Mouse (Mus musculus): ENCODE measurements at regions not wholly inside any gene's neighbourhood (a gene's known extent, or its start where the extent isn't known, plus 50 kb on each side); places are given as distances from the start of the nearest gene placed in this dataset.

DNA sequence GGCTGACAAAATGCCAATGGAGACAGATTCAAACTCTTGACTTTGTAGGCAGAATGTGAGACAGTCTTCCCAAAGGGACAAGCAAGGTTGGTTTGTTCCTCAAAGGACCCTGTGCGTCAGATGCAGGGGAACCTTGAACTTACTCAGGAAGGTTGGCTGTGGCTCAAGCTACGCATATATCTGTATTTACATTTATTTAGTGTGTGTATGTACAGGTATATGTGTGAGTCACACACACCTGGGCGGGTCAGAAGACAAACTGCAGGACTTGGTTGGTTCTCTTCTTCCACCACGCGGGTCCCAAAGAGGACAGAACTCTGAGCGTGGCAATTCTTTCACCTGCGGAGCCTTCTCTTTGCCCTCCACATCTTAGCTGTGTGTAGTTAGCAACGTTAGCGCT, 138.8 kb upstream of the Ubr2 start:
- 92% methylated on average over 9 of the region's 9 CpGs for WGBS
- Histone ChIP-seq H3K27ac (replicated peaks; ENCODE audit: low read depth, low read length) (no peak overlapping the region), H3K9ac (ENCODE audit: low read depth, low read length, severe bottlenecking) (no peak overlapping the region), H3K4me2 (replicated peaks; ENCODE audit: low read depth, low read length, severe bottlenecking) (no peak overlapping the region), H3K4me3 (replicated peaks; ENCODE audit: low read length) (no peak overlapping the region), H3K36me3 (ENCODE audit: control insufficient read depth, insufficient read depth, low read length) (peaks cover 16% of the 10 kb centered on the region), H3K27me3 (ENCODE audit: control insufficient read depth, insufficient read depth, low read length) (no peaks in the 10 kb centered on the region), H3K4me1 (ENCODE audit: control insufficient read depth, insufficient read depth, low read length) (peaks cover 26% of the 10 kb centered on the region), H3K9me3 (ENCODE audit: control insufficient read depth, low read length) (no peaks in the 10 kb centered on the region)
- ATAC-seq (ENCODE audit: low FRiP score, low read depth), result no peak
- DNase-seq (ENCODE audit: low spot score), result no peak
- no peak for TF ChIP-seq POLR2A (IDR thresholded peaks at IDR 0.05; ENCODE audit: borderline replicate concordance, extremely low read depth, insufficient read depth, insufficient read length)

DNA sequence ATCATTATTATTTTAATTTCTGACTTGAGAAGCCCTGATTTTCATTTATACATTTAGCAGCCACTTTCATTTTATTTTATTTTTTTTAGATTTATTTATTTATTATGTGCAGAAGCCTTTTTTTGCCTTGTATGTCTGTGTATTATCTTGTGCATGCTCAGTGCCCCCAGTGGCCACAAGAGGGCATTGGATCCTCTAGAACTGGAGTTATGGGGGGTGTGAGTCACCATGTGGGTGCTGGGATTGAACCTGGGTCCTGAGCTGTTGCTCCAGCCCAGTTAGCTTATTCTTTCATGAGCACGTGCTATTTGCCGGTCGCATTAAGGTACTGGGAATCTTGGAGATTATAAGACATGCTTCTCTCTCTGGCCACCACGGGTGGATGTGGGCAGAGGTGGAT, 136.3 kb upstream of the Ubr2 start:
- DNase-seq (ENCODE audit: low spot score), result no peak
- Histone ChIP-seq H3K4me2 (replicated peaks; ENCODE audit: low read depth, low read length, severe bottlenecking) (no peak overlapping the region), H3K9me3 (ENCODE audit: control insufficient read depth, low read length) (no peaks in the 10 kb centered on the region), H3K4me3 (replicated peaks; ENCODE audit: low read length) (no peak overlapping the region), H3K27me3 (ENCODE audit: control insufficient read depth, insufficient read depth, low read length) (no peaks in the 10 kb centered on the region), H3K9ac (ENCODE audit: low read depth, low read length, severe bottlenecking) (no peak overlapping the region), H3K27ac (replicated peaks; ENCODE audit: low read depth, low read length) (no peak overlapping the region), H3K4me1 (ENCODE audit: control insufficient read depth, insufficient read depth, low read length) (peaks cover 36% of the 10 kb centered on the region), H3K36me3 (ENCODE audit: control insufficient read depth, insufficient read depth, low read length) (peaks cover 16% of the 10 kb centered on the region)
- 89% methylated on average over 4 of the region's 4 CpGs for WGBS
- TF ChIP-seq POLR2A (IDR thresholded peaks at IDR 0.05; ENCODE audit: borderline replicate concordance, extremely low read depth, insufficient read depth, insufficient read length), result no peak
- ATAC-seq (ENCODE audit: low FRiP score, low read depth), result no peak

DNA sequence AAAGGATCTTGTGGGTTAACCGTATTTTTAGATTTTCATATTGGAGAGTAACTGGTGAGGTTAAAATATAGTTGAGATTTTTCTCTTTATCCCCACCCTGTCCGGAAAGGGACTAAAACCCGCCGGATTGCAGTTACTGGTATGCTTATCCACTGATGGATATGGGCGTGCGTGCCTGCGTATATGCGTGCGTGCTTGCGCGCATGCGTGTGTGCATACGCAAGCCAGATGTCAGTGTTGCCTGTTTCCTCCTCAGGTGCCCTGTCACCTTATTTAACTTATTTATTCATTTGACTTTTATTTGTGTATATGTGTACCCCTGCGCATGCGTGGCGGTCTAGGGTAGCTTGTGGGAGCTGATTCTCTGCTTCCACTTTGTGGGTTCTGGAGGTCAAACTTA, 135.2 kb upstream of the Ubr2 start:
- no peak for TF ChIP-seq POLR2A (IDR thresholded peaks at IDR 0.05; ENCODE audit: borderline replicate concordance, extremely low read depth, insufficient read depth, insufficient read length)
- Histone ChIP-seq H3K4me2 (replicated peaks; ENCODE audit: low read depth, low read length, severe bottlenecking) (no peak overlapping the region), H3K27me3 (ENCODE audit: control insufficient read depth, insufficient read depth, low read length) (no peaks in the 10 kb centered on the region), H3K9ac (ENCODE audit: low read depth, low read length, severe bottlenecking) (no peak overlapping the region), H3K27ac (replicated peaks; ENCODE audit: low read depth, low read length) (no peak overlapping the region), H3K36me3 (ENCODE audit: control insufficient read depth, insufficient read depth, low read length) (peaks cover 16% of the 10 kb centered on the region), H3K4me3 (replicated peaks; ENCODE audit: low read length) (no peak overlapping the region), H3K4me1 (ENCODE audit: control insufficient read depth, insufficient read depth, low read length) (peaks cover 29% of the 10 kb centered on the region), H3K9me3 (ENCODE audit: control insufficient read depth, low read length) (no peaks in the 10 kb centered on the region)
- no peak for DNase-seq (ENCODE audit: low spot score)
- ATAC-seq (ENCODE audit: low FRiP score, low read depth), result no peak
- WGBS, result 95% methylated on average over 16 of the region's 16 CpGs

DNA sequence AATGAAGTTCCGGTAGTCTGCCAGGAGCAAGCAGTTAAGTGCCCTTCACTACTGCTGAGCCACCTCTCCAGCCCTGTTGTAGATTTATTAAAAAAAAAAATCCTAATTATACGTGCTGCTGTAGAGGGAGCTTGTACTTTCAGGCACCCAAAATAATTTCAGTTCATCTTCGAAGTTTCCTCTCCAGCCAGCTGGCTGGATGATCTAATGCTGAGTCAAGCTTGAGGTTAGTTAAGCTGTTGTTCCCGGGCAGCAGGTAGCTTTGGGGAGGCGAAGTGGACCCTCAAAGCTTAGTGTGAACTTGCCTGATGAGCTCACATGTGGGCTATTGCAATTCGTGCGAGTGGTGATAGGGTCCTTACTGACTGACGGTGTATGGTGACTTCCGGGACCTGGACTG, 134.6 kb upstream of the Ubr2 start:
- Histone ChIP-seq H3K27me3 (ENCODE audit: control insufficient read depth, insufficient read depth, low read length) (no peaks in the 10 kb centered on the region), H3K9ac (ENCODE audit: low read depth, low read length, severe bottlenecking) (no peak overlapping the region), H3K4me1 (ENCODE audit: control insufficient read depth, insufficient read depth, low read length) (peaks cover 29% of the 10 kb centered on the region), H3K36me3 (ENCODE audit: control insufficient read depth, insufficient read depth, low read length) (peaks cover 16% of the 10 kb centered on the region), H3K4me2 (replicated peaks; ENCODE audit: low read depth, low read length, severe bottlenecking) (no peak overlapping the region), H3K27ac (replicated peaks; ENCODE audit: low read depth, low read length) (no peak overlapping the region), H3K9me3 (ENCODE audit: control insufficient read depth, low read length) (no peaks in the 10 kb centered on the region), H3K4me3 (replicated peaks; ENCODE audit: low read length) (no peak overlapping the region)
- 83% methylated on average over 9 of the region's 9 CpGs for WGBS
- no peak for DNase-seq (ENCODE audit: low spot score)
- TF ChIP-seq POLR2A (IDR thresholded peaks at IDR 0.05; ENCODE audit: borderline replicate concordance, extremely low read depth, insufficient read depth, insufficient read length), result no peak
- no peak for ATAC-seq (ENCODE audit: low FRiP score, low read depth)

DNA sequence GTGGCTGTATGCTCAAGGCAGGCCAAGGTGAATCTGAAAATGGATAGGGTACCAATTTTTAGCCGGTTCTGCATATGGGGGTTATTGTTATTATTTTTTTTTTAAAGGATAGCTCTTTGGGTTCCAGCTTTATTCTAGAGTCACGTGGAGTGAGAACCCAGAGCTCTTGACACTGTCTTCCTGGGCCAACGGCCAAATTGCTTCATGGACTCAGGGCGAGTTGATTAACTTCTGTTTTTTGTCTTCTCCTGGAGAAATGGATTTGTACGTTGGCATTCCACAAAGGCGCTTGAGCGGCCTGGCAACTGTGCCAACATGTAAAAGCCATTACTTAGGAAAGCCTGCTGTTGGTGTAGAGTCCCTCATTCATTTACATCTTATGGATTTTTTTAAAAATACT, 134.1 kb upstream of the Ubr2 start:
- H3K27ac ChIP-seq (replicated peaks; ENCODE audit: low read depth, low read length), result no peak overlapping the region
- no peak for TF ChIP-seq POLR2A (IDR thresholded peaks at IDR 0.05; ENCODE audit: borderline replicate concordance, extremely low read depth, insufficient read depth, insufficient read length)
- H3K27me3 ChIP-seq (ENCODE audit: control insufficient read depth, insufficient read depth, low read length), result no peaks in the 10 kb centered on the region
- peaks cover 12% of the 10 kb centered on the region for H3K36me3 ChIP-seq (ENCODE audit: control insufficient read depth, insufficient read depth, low read length)
- WGBS, result 73% methylated on average over 7 of the region's 7 CpGs
- peaks cover 29% of the 10 kb centered on the region for H3K4me1 ChIP-seq (ENCODE audit: control insufficient read depth, insufficient read depth, low read length)
- H3K4me2 ChIP-seq (replicated peaks; ENCODE audit: low read depth, low read length, severe bottlenecking), result no peak overlapping the region
- ATAC-seq (ENCODE audit: low FRiP score, low read depth), result no peak
- no peaks in the 10 kb centered on the region for H3K9me3 ChIP-seq (ENCODE audit: control insufficient read depth, low read length)
- no peak for DNase-seq (ENCODE audit: low spot score)
- no peak overlapping the region for H3K9ac ChIP-seq (ENCODE audit: low read depth, low read length, severe bottlenecking)
- H3K4me3 ChIP-seq (replicated peaks; ENCODE audit: low read length), result no peak overlapping the region

DNA sequence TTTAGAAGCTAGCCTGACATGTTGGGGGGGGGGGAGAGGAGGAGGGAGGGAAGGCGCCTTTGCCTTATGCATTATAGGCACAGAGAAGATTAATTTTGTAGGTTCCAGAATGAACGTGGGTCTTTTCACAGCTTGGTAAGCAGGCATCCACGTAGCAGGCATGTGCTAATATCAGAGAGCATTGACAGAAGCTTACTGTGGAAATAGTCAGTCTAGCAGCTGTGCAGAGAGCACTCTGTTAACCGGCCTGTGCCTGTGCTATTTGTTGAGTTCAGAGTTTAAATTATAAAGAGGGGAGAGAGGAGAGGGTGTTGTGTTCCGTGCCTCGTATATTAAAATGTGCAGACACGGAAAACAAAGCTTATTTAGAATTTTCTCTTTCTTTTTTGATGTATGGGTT, 133.5 kb upstream of the Ubr2 start:
- DNase-seq (ENCODE audit: low spot score) (no peak), ATAC-seq (ENCODE audit: low FRiP score, low read depth) (no peak)
- Histone ChIP-seq H3K27ac (replicated peaks; ENCODE audit: low read depth, low read length) (no peak overlapping the region), H3K4me3 (replicated peaks; ENCODE audit: low read length) (0 out of 2 replicates have a peak overlapping the region, but pooled peaks have one; percentile 63), H3K4me2 (replicated peaks; ENCODE audit: low read depth, low read length, severe bottlenecking) (peak overlapping the region; percentile 86), H3K36me3 (ENCODE audit: control insufficient read depth, insufficient read depth, low read length) (peaks cover 9% of the 10 kb centered on the region), H3K9ac (ENCODE audit: low read depth, low read length, severe bottlenecking) (no peak overlapping the region), H3K27me3 (ENCODE audit: control insufficient read depth, insufficient read depth, low read length) (no peaks in the 10 kb centered on the region), H3K4me1 (ENCODE audit: control insufficient read depth, insufficient read depth, low read length) (peaks cover 32% of the 10 kb centered on the region), H3K9me3 (ENCODE audit: control insufficient read depth, low read length) (no peaks in the 10 kb centered on the region)
- no peak for TF ChIP-seq POLR2A (IDR thresholded peaks at IDR 0.05; ENCODE audit: borderline replicate concordance, extremely low read depth, insufficient read depth, insufficient read length)
- WGBS, result 57% methylated on average over 7 of the region's 7 CpGs
